Comparison of ENCODE assay signal across 28 mouse cellular contexts in the genomic region with DNA sequence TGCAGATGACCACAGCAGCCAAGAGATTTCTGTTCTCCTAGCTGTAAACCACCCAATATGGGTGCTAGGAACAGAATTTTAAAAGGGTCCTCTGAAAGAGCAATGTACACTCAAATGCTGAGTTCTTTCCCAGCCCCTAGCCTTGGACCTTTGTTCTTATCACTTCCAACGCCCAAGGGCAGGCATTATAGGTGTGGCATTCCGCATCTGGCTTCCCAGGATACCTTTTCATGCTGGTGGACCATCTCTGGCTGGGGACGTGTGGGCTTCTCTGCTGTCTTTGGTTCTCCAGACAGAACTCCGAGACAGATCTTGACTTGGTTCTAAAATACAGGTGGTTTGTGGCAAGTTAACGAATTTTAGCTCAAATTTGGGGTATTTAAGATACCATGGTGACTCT. TPM values are rescaled to one million over a fixed set of nuclear protein-coding genes. Genes with fewer than 3 reads are reported as not detected.
DNase-seq lines count a peak whose midpoint lies in the region; ATAC-seq lines count a peak whose summit lies in the region.
"Had no signal": no experiment of that assay in that cellular context is flagged by ENCODE, and none has a peak within 500 bp of the region (broad histone marks: within the 10 kb centered on the region; RNA-seq: fewer than 3 reads in every experiment).

No protein-coding gene starts in this region.

- no peaks in the 10 kb centered on the region for H3K9me3 ChIP-seq in midbrain, embryonic 11.5 days (ENCODE audit: control insufficient read depth, low read length)
- no peaks in the 10 kb centered on the region for H3K9me3 ChIP-seq in midbrain, embryonic 15.5 days
- H3K9me3 ChIP-seq in embryonic facial prominence, embryonic 10.5 days: no peaks in the 10 kb centered on the region
- H3K9me3 ChIP-seq in embryonic facial prominence, embryonic 14.5 days (ENCODE audit: control insufficient read depth, low read length): no peaks in the 10 kb centered on the region
- H3K9me3 ChIP-seq: forebrain, embryonic 12.5 days; G1E; heart, embryonic 13.5 days; hindbrain, embryonic 15.5 days had no signal

- no peak overlapping the region for H3K27ac ChIP-seq in midbrain, embryonic 11.5 days (ENCODE audit: low read depth, low read length)
- H3K27ac ChIP-seq in midbrain, embryonic 15.5 days: no peak overlapping the region
- H3K27ac ChIP-seq in embryonic facial prominence, embryonic 10.5 days (replicated peaks): peak overlapping the region; percentile 79
- peak overlapping the region; percentile 75 for H3K27ac ChIP-seq in embryonic facial prominence, embryonic 14.5 days (replicated peaks; ENCODE audit: low read depth, low read length)
- H3K27ac ChIP-seq: forebrain, embryonic 12.5 days; heart, embryonic 13.5 days; hindbrain, embryonic 15.5 days had no signal

- 0 out of 2 replicates have a peak, but pooled peaks cover 4% of the 10 kb centered on the region for H3K4me1 ChIP-seq in midbrain, embryonic 11.5 days (ENCODE audit: control insufficient read depth, insufficient read depth, low read length)
- no peaks in the 10 kb centered on the region for H3K4me1 ChIP-seq in midbrain, embryonic 15.5 days
- H3K4me1 ChIP-seq in embryonic facial prominence, embryonic 10.5 days: peaks cover 25% of the 10 kb centered on the region
- peaks cover 10% of the 10 kb centered on the region for H3K4me1 ChIP-seq in embryonic facial prominence, embryonic 14.5 days (ENCODE audit: control insufficient read depth, insufficient read depth, low read length)
- H3K4me1 ChIP-seq: heart, embryonic 13.5 days had no signal

- no peaks in the 10 kb centered on the region for H3K36me3 ChIP-seq in midbrain, embryonic 11.5 days (ENCODE audit: control insufficient read depth, insufficient read depth, low read length)
- H3K36me3 ChIP-seq in midbrain, embryonic 15.5 days (replicated peaks): no peaks in the 10 kb centered on the region
- no peaks in the 10 kb centered on the region for H3K36me3 ChIP-seq in embryonic facial prominence, embryonic 10.5 days (replicated peaks)
- H3K36me3 ChIP-seq in embryonic facial prominence, embryonic 14.5 days (ENCODE audit: control insufficient read depth, insufficient read depth, low read length): no peaks in the 10 kb centered on the region
- H3K36me3 ChIP-seq: forebrain, embryonic 12.5 days; G1E; heart, embryonic 13.5 days; hindbrain, embryonic 15.5 days had no signal

- peaks cover 25% of the 10 kb centered on the region for H3K27me3 ChIP-seq in midbrain, embryonic 11.5 days (ENCODE audit: control insufficient read depth, insufficient read depth, low read length)
- peaks cover 17% of the 10 kb centered on the region for H3K27me3 ChIP-seq in midbrain, embryonic 15.5 days (replicated peaks)
- peaks cover 57% of the 10 kb centered on the region for H3K27me3 ChIP-seq in embryonic facial prominence, embryonic 10.5 days (replicated peaks; ENCODE audit: low read depth, poor library complexity, severe bottlenecking)
- peaks cover 27% of the 10 kb centered on the region for H3K27me3 ChIP-seq in embryonic facial prominence, embryonic 14.5 days (replicated peaks; ENCODE audit: control insufficient read depth, insufficient read depth, low read length)

- WGBS in midbrain, embryonic 11.5 days: 37% methylated on average over 5 of the region's 5 CpGs
- WGBS in midbrain, embryonic 15.5 days: 42% methylated on average over 5 of the region's 5 CpGs
- WGBS in embryonic facial prominence, embryonic 10.5 days: 42% methylated on average over 5 of the region's 5 CpGs
- 53% methylated on average over 5 of the region's 5 CpGs for WGBS in embryonic facial prominence, embryonic 14.5 days

- no peak overlapping the region for H3K9ac ChIP-seq in midbrain, embryonic 11.5 days (ENCODE audit: low read length)
- H3K9ac ChIP-seq in midbrain, embryonic 15.5 days: no peak overlapping the region
- no peak overlapping the region for H3K9ac ChIP-seq in embryonic facial prominence, embryonic 14.5 days (ENCODE audit: low read depth, low read length)
- H3K9ac ChIP-seq: forebrain, embryonic 12.5 days; forebrain, postnatal 0 days; heart, embryonic 13.5 days; hindbrain, embryonic 15.5 days had no signal

- no peak for ATAC-seq in midbrain, embryonic 11.5 days (ENCODE audit: low FRiP score)
- no peak for ATAC-seq in midbrain, embryonic 15.5 days (replicated peaks)
- no peak for ATAC-seq in embryonic facial prominence, embryonic 14.5 days (ENCODE audit: low read depth)
- ATAC-seq: activated CD4-positive, CD25-positive, alpha-beta regulatory T cell, adult 4 months; CD4-positive, CD25-positive, alpha-beta regulatory T cell, adult 4 months; forebrain, postnatal 0 days; intestine, embryonic 16.5 days had no signal

- H3K4me3 ChIP-seq in midbrain, embryonic 11.5 days (ENCODE audit: low read depth, low read length): no peak overlapping the region
- H3K4me3 ChIP-seq in midbrain, embryonic 15.5 days: no peak overlapping the region
- H3K4me3 ChIP-seq in embryonic facial prominence, embryonic 10.5 days: no peak overlapping the region
- H3K4me3 ChIP-seq in embryonic facial prominence, embryonic 14.5 days (ENCODE audit: low read depth, low read length): no peak overlapping the region
- H3K4me3 ChIP-seq: forebrain, embryonic 12.5 days; heart, embryonic 13.5 days; hindbrain, embryonic 15.5 days had no signal

- no peak overlapping the region for H3K4me2 ChIP-seq in midbrain, embryonic 11.5 days
- H3K4me2 ChIP-seq in midbrain, embryonic 15.5 days: no peak overlapping the region
- no peak overlapping the region for H3K4me2 ChIP-seq in embryonic facial prominence, embryonic 14.5 days (ENCODE audit: low read depth, low read length)
- H3K4me2 ChIP-seq: forebrain, embryonic 12.5 days; heart, embryonic 13.5 days; hindbrain, embryonic 15.5 days had no signal

- peak; percentile 51 for DNase-seq in midbrain, embryonic 11.5 days (ENCODE audit: low spot score, missing footprints)
- no peak for DNase-seq in embryonic facial prominence, embryonic 10.5 days (ENCODE audit: low spot score)
- no peak for DNase-seq in embryonic facial prominence, embryonic 14.5 days (ENCODE audit: low spot score)
- no peak for DNase-seq in adrenal gland, postnatal 14 days
- no peak for DNase-seq in cerebellum, postnatal 36 days
- DNase-seq in testis, postnatal 14 days (ENCODE audit: low spot score): no peak
- DNase-seq: adrenal gland, postnatal 25 days; B cell, adult 2 months; cerebellum, adult 2 months; cerebellum, postnatal 10 days; forebrain, postnatal 0 days; gastrocnemius, postnatal 25 days; heart, postnatal 36 days; kidney, adult 2 months had no signal

RNA-seq across cellular contexts. Expression of a gene that starts 3.1 kb away (rescaled TPM):
- polyA plus RNA-seq in midbrain, embryonic 11.5 days (2014; fragmentation: Nextera tagmentation; extraction: Ambion mirVana): not detected in 2 replicates
- polyA plus RNA-seq in midbrain, embryonic 15.5 days (2015; fragmentation: Nextera tagmentation; extraction: Ambion mirVana): 0.12 TPM in 1 of 2 replicates, not detected in the other
- not detected in 2 replicates for polyA plus RNA-seq in embryonic facial prominence, embryonic 10.5 days (2016; fragmentation: Nextera tagmentation; extraction: Ambion mirVana)
- not detected in 2 replicates for polyA plus RNA-seq in embryonic facial prominence, embryonic 14.5 days (2014; fragmentation: Nextera tagmentation; extraction: Ambion mirVana)
- 0.26 and 0.45 TPM in 2 replicates for total RNA-seq in adrenal gland, postnatal 14 days (2021)
- total RNA-seq: common myeloid progenitor, adult 5-6 weeks; forebrain, postnatal 0 days; gastrocnemius, adult 18-20 months; granulocyte monocyte progenitor cell, adult 5-6 weeks; heart, postnatal 36 days had no signal
- polyA plus RNA-seq: cerebellum, adult 2 months; forebrain, postnatal 0 days; G1E; heart, embryonic 13.5 days; heart, postnatal 0 days; hindbrain, embryonic 11.5 days; hindbrain, embryonic 15.5 days; intestine, embryonic 16.5 days; kidney, adult 2 months had no signal

RNA-seq across cellular contexts. Expression of a gene that starts 13.9 kb away (rescaled TPM):
- 56.7 and 57.7 TPM in 2 replicates for polyA plus RNA-seq in midbrain, embryonic 11.5 days (2014; fragmentation: Nextera tagmentation; extraction: Ambion mirVana)
- polyA plus RNA-seq in midbrain, embryonic 15.5 days (2015; fragmentation: Nextera tagmentation; extraction: Ambion mirVana): 10.8 and 13.1 TPM in 2 replicates
- 43.7 and 45.5 TPM in 2 replicates for polyA plus RNA-seq in embryonic facial prominence, embryonic 10.5 days (2016; fragmentation: Nextera tagmentation; extraction: Ambion mirVana)
- 82.9 and 83.2 TPM in 2 replicates for polyA plus RNA-seq in embryonic facial prominence, embryonic 14.5 days (2014; fragmentation: Nextera tagmentation; extraction: Ambion mirVana)
- total RNA-seq in adrenal gland, postnatal 14 days (2021): 19.9 and 21.4 TPM in 2 replicates

RNA-seq across cellular contexts. Expression of a gene that starts 14.1 kb away (rescaled TPM):
- polyA plus RNA-seq in midbrain, embryonic 11.5 days (2014; fragmentation: Nextera tagmentation; extraction: Ambion mirVana): 8.9 and 10.8 TPM in 2 replicates
- 3.5 and 3.7 TPM in 2 replicates for polyA plus RNA-seq in midbrain, embryonic 15.5 days (2015; fragmentation: Nextera tagmentation; extraction: Ambion mirVana)
- 24.2 and 25.0 TPM in 2 replicates for polyA plus RNA-seq in embryonic facial prominence, embryonic 10.5 days (2016; fragmentation: Nextera tagmentation; extraction: Ambion mirVana)
- polyA plus RNA-seq in embryonic facial prominence, embryonic 14.5 days (2014; fragmentation: Nextera tagmentation; extraction: Ambion mirVana): 10.5 and 12.2 TPM in 2 replicates
- total RNA-seq in adrenal gland, postnatal 14 days (2021): 12.0 and 14.3 TPM in 2 replicates

RNA-seq across cellular contexts. Expression of a gene that starts 30.2 kb away (rescaled TPM):
- 0.22 and 0.46 TPM in 2 replicates for polyA plus RNA-seq in midbrain, embryonic 11.5 days (2014; fragmentation: Nextera tagmentation; extraction: Ambion mirVana)
- polyA plus RNA-seq in midbrain, embryonic 15.5 days (2015; fragmentation: Nextera tagmentation; extraction: Ambion mirVana): 0.56 and 0.96 TPM in 2 replicates
- polyA plus RNA-seq in embryonic facial prominence, embryonic 10.5 days (2016; fragmentation: Nextera tagmentation; extraction: Ambion mirVana): 1.6 and 1.9 TPM in 2 replicates
- 0.59 and 1.9 TPM in 2 replicates for polyA plus RNA-seq in embryonic facial prominence, embryonic 14.5 days (2014; fragmentation: Nextera tagmentation; extraction: Ambion mirVana)
- total RNA-seq in adrenal gland, postnatal 14 days (2021): not detected in 2 replicates
- total RNA-seq: adrenal gland, adult 18-20 months; adrenal gland, postnatal 25 days; common myeloid progenitor, adult 5-6 weeks; gastrocnemius, adult 18-20 months; gastrocnemius, postnatal 25 days; granulocyte monocyte progenitor cell, adult 5-6 weeks; heart, postnatal 36 days had no signal
- polyA plus RNA-seq: activated CD4-positive, CD25-positive, alpha-beta regulatory T cell, adult 4 months; cerebellum, adult 2 months had no signal

RNA-seq across cellular contexts. Expression of a gene that starts 32.9 kb away (rescaled TPM):
- 0.11 and 0.12 TPM in 2 replicates for polyA plus RNA-seq in midbrain, embryonic 11.5 days (2014; fragmentation: Nextera tagmentation; extraction: Ambion mirVana)
- 0.26 and 1.6 TPM in 2 replicates for polyA plus RNA-seq in midbrain, embryonic 15.5 days (2015; fragmentation: Nextera tagmentation; extraction: Ambion mirVana)
- polyA plus RNA-seq in embryonic facial prominence, embryonic 10.5 days (2016; fragmentation: Nextera tagmentation; extraction: Ambion mirVana): 0.39 and 0.57 TPM in 2 replicates
- 0.35 TPM in 1 of 2 replicates, not detected in the other for polyA plus RNA-seq in embryonic facial prominence, embryonic 14.5 days (2014; fragmentation: Nextera tagmentation; extraction: Ambion mirVana)
- 4.4 and 61.3 TPM in 2 replicates for total RNA-seq in adrenal gland, postnatal 14 days (2021)
- polyA plus RNA-seq: G1E had no signal

Comparison
In these comparisons a context has a peak if more than half of its experiments do, and no peak if none do; other contexts are left out.
1. H3K27ac ChIP-seq: peak in embryonic facial prominence, embryonic 10.5 days (single experiment) and embryonic facial prominence, embryonic 14.5 days (single experiment); none in midbrain, embryonic 11.5 days (single experiment) and midbrain, embryonic 15.5 days (single experiment).